Mouse (Mus musculus) frontal cortex, adult 2 months (tissue): Measurements from ENCODE around the gene Cacfd1. TPM values are rescaled to one million over a fixed set of nuclear protein-coding genes. Genes with fewer than 3 reads are reported as not detected.

ENCODE experiments used
- DNase-seq, 2 experiments: peaks; one replicate each; pipeline ENCODE4 v3.0.0; 2022; ENCODE audit warnings: low spot score in 1 of 2; ENCODE audit errors: extremely low spot score in 1 of 2
- polyA plus RNA-seq: library from polyadenylated mRNA; depleted of rRNA; stranded (reverse); fragments of >200 nt; gene quantifications from 2 replicates; pipeline ENCODE4 v1.2.3, GENCODE M21; 2012

Cacfd1 gene
- polyA plus RNA-seq, 1 experiment = 64.0 TPM

DNA sequence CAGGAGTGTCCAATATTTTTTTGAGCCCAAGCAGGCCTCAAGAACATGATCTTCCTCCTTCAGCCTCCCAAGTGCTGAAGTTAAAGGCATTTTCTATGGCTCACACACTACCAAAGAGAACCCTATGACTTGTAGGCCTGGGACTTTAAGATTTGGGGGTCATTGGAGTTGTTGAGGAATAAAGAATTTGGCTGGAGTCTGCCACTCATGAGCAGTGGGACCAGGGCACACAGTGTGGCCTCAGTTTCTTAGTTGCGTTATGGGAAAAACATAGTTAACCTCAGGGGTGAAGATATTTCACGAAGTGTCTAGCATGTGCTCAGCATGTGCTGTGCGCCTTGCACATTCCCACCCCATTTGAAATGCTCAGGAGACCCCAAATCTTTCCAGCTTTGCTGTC lies 16.6 kb downstream of the Cacfd1 start:
- no peak for DNase-seq

DNA sequence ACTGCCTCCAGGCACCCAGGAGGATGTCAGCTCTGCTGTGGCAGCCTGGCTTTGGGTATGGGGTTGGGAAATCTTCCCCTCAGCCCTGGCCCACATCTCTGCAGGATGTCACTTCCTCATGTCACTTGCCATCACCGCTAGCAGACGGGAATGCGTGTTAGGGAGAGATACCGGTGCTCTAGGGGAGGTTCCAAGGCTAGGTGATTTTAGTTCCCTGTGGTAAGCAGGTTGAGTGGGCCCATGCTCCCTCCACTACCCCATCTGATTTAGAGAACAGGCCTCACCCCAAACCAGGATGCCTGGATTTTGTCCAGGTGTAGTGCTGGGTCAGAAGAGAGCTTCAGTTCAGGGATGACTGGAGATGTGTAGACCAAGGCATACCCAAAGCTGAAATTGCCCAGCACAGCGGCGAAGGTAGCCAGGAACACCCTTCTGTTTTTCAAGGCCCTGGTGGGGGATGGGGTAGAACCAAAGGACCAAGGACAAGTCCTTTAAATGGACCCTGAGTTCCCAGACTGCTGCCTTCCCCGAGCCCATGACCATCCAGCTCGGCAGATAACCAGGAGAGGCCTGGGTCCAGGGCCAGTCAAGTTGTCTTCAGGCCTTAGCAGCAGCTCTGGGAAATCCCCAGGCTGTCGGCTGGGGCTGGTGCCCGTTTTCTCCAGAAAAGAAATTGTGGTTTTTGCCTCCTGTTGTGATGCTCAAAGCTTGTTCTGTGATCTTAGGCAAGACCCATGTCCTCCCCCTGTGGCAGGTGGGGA lies 17.3 kb downstream of the Cacfd1 start:
- DNase-seq = no peak

DNA sequence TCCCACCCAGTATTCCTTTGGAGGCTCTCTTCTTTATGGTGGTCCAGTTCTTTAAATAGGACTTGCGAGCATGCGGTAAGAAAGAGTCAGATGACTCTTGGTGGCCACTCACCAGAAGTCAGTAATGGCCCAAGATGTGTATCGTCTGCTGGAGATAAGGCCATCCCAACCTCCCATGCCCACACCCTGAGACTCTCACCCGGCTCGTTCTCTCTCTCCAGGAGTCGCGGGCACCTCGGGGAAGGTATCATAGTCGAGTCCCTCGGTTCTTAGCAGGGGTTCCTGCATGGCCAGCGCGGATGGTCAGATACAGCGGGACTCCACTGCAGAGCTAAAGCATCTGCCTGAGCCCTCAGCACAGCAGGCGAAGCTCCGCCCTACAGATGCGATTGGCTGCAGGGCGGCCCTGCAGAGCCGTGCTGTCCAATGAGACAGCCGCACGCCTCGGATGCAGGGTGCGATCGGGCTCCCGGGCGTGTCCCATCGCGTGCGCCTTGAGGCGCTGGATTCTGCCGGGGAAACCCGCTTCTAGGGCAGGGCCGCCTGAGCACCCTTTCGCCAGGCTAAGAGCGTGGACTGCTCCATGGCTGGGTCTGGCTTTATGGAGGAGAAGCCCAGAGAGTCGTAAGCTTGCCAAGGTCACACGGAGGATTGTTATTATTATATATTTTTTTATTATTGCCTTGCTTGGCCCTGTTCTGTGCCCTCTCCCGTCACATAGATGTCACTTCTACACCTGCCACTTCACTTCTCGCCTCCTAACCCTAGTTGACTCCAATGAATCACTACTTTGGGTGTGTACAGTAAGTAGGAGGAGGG lies 18.1 kb downstream of the Cacfd1 start, which contains the start of gene Slc2a6:
Slc2a6 (minus strand) TSS at position 381 of the 819 bp plus-strand sequence.
- DNase-seq = peak; percentile 83 to 93

DNA sequence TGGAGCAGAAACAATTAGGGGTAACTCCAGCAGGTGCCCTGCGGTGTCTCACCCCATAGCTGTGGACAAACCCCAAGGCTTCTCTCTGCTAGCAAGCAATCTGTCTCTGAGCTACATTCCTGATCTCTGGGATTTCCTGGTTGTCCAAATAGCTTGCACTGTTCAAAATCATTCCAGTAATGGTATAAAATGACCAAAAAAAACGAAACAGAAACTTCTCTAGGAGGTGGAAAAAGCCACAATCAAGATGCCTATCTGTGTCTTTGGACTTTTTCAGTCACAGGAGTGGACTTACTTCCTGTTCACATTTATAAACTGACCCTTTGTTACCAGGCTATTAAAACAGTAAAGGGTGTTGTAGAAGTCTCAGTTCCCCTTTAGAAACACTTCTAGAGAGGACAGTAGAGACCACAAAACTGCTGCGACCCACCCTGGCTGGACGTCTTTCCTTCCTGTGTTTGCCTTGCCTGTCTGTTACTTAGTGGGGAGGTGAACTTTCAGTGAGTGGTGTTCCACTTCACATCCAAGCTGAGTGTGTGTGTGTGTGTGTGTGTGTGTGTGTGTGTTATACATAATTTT lies 18.8 kb downstream of the Cacfd1 start:
- DNase-seq = no peak

DNA sequence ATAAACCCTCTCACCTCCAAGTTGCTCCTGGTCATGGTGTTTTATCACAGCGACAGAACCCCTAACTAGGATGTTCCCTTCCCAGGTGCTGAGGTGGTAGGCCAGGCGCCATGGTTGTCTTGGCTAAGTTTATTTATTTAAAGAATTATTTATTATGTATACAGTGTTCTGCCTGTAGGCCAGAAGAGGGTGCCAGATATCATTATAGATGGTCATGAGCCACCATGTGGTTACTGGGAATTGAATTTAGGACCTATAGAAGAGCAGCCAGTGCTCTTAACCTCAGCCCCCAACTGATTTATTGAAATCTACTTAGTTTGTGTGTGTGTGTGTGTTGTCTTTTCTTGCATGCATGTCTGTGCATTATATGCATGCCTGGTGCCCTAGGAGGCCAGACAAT lies 22.6 kb downstream of the Cacfd1 start:
- DNase-seq = no peak

DNA sequence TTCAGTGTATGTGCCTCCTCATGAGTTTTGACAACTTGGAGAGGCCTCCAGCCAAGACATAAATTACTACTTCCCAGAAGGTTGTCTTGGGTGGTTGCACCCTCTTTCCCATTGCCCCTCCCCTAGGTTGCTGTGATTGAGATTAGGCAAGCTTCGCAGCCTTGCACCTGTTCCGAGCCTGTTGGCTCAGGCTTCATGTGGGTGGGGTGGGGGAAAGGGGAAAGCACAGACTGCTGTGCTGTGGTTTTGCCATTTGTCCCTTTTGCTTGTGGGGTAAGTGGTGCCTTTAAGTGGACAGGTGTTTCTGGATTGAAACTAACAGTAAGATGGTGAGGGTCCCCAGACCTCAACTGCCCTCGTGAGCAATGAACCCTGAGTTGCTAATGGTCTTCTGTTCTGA lies 26.3 kb downstream of the Cacfd1 start:
- DNase-seq = no peak

DNA sequence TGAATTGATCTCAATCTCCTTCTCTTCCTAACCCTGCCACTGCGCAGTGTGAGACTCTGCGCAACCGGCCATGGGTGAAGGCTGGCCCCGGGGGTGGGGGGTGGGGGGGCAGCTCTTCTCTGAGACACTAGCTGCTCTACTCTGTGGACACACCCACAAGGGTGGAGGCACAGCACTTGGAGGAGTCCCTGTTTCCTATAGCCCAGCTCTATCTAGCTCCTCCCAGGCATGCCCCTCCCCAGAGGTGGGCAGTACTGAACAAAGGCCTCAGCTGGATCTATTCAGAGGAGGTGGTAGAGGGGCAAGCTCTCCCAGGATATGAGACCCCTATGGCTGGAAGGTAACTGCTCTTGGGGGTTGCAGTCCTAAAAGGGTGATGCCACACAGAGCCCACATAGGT lies 27.3 kb downstream of the Cacfd1 start:
- DNase-seq = no peak

DNA sequence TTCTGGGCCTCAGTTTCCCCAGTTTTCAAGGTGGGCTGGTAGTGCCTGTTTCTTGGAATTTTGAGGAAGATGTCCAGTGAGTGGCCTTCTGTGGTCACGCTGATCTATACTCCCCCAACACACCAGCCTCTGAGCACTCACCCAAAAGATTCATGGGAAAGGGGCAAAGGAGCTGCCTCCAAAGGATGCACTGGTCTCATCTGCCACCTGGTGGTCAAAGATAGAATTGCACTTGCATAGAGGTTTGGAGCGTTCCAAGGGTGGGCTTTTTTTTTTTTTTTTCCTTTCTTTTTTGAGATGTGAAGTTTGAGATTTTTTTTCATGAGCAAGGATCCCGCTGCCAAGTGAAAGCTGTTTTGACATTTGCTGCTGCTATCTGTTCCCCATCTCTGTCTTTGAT lies 28.9 kb downstream of the Cacfd1 start:
- DNase-seq = peak in 1 of 2 experiments; percentile 87

DNA sequence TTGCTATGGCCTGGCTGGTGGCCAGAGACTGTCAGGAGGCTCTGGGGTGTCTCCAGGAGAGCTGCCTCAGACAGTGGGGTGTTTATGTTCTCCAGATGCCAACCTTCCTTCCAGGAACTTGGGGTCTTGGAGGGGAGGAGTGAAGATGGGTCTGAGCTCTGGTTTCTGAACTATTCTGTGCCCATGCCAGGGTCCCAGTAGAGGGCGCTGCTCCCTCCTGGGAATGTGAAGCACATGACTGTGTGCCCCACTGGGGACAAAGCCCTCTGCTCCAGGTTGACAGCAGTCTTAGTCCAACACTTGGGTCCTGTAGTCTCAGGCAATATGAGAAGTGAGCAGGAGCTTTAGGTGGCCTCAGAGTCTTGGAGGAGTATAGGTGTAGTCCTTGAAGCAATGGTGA lies 29.6 kb downstream of the Cacfd1 start:
- DNase-seq = no peak

DNA sequence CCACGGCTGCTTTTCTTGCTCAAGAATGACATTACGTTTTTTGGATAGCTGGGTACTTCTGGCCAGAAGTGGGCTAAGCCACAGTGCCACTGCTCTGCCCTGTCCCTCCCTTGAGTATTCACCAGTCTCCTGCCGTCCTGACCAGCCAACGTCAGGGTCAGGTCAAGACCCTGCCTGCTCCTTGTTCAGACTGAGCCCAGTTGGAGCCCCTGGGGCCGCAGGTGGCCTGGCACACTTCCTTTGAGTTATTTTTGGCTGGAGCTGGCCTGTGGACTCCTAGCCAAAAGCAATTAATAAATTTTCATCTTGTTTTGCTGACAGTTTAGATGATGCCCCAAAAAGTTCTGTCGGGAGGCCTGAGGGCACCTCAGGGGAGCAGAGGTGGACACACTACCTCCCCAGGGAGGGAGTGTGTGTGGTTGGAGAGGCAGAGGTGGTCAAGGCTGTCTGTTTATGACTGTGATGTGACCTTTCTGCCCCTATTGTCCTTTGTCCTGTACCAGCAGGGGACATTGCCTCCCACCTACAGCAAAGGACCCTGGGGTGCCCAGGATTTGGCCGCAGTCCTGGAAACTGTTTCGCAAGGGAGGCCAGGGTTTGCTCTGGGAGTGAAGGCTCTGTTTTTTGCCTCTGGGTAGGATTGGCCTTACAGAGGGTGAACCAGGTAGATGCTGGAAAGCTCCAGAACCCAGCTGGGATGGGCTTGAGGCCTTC lies 32.6 kb downstream of the Cacfd1 start:
- DNase-seq = no peak

DNA sequence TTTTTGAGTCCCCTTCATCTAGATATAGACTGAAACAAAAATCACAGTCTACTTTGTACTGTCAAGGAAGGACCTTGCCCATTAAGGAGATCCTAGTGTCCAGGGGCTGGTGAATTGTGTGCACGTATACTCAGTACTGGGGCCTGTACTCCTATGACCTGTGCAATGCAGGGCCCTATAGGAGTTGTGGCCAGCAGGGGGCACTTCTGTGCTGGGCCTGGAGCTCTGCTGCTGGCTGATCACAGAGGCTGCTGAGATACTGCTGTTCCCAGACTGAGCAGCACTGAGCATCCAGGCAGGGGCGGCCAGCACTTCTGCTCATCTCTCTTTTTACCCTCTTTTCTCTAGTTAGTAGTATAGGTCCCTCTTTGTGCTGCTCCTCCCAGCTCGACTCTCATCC lies 33.7 kb downstream of the Cacfd1 start:
- peak; percentile 68 to 95 for DNase-seq

DNA sequence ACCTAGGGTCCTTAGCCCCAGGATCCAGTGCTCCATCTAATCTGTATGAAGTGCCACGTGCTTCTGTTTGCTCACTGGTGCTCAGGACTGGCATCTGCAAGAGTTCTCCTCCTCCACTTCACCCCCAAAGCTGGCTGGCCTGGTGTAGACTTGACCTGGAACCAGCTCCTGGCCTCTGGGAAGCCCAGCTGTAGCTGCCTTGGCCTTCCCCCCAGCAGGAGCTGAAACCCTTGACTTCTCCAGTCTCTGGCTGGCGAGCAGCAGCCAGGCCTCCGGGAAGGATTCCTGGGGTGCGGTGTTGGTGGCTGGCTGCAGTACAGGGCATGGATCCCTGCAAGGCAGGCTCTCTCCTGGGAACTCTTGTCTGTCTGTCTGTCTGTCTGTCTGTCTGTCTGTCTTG lies 34.4 kb downstream of the Cacfd1 start:
- DNase-seq = no peak

DNA sequence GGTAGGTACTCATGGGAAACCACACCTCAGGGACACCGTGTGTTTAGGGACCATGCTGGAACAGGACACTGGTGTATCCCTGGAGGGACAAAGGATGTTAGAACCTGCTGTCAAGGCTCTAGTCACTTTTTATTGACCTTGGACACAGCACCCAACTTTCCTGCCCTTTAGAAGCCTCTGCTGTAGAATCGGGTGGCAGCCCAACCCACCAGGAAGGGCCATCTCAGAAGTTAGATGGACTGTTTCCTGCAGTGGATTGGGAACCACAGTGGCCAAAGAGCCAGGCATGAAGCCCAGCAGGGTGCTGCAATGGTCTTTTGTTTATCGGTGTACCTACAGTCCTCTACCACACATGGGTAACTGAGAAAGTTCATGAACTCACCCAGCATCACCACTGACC lies 34.9 kb downstream of the Cacfd1 start:
- DNase-seq = no peak

DNA sequence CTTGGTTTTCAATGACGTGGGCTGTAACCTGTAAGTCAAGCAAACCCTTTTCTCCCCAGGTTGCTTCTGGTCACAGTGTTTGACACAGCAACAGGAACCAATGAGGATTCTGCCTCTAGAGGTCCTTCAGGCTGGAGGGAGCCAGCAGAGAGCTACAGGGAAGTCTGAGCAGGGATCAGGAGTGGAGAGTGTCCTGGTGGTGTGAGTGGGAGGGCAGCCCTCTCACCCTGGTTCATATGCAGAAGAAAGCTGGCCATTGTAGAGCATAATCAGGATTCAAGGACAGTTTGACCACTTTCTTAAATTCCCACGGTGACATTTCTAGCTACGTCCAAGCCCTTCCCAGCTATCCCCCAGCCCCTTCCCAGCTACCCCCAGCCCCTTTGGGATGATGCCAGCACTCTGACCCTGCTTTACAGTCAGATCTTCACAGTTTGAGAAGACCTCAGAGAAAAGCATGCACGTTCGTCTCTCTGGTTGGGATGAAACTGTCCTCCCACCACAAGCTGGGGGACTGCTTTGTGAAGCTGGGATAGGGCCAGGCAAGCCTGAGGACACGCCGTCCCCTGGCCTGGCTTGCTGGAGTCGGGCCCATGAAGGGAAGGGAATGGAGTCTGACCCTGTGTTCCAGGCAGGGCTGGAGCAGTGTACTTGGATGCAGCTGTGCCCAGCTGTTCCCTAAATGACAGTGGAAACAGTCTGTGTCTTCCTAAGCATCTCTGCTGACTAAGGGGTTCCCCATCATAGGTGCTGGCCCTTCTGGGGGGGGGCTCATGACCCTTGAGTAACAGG lies 36.4 kb downstream of the Cacfd1 start:
- DNase-seq = no peak

DNA sequence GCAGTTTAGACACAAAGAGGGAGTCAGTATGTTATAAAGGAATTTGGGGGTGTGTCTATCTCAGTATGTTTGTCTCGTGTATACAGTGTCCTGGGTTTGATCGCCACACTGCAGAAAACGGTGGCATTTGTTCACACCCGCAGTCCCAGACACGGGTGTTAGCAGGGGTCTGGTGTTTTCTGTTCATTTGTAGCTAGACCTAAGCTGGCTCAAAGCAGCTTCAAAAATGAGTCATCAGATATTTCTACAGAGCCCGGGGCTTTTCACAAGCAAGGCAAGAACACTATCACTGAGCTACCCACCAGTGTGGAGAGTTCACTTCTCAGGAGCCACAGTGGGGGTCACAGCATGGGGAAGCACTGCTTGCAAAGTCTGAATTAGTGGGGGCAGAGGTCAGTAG lies 39.7 kb downstream of the Cacfd1 start:
- no peak for DNase-seq

DNA sequence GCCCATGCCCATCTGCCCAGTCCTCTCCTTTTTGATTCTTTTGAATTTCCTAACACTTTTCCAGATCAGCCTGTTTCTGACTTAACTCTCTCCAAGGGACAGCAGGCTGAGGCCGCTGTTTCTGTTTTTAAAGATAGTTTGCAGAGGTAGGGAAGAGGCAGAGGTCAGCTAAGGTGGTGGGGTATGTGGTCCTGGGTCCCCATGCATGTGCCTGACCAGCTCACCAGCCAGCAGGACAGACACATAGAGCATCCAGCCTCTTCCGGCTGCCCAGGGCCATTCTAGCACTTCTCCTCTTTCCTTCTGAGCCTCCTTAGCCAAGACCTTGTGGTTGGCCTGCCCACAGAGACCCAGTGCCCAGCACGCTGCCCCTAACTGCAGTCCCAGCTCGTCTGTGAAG lies 48.5 kb downstream of the Cacfd1 start:
- no peak for DNase-seq

DNA sequence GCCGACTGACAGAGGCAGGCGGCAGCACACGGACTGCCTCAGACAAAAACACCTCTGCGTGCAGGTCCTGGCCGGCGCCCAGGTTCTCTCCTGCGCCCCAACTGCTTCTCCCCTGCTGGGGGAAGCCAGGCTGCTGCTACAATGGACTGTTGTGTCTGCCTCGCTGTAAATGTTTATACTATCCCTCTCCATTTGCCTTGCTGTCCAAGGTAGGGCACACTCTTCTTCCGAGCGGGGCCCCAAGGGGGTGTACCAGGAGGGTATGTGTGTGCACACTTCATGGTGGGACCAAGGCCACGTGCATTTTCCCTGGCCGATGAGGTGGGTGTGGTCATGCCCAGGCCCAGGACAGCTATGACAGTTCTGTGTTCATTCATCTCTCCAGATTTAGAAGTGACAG lies 49.0 kb downstream of the Cacfd1 start:
- no peak for DNase-seq

DNA sequence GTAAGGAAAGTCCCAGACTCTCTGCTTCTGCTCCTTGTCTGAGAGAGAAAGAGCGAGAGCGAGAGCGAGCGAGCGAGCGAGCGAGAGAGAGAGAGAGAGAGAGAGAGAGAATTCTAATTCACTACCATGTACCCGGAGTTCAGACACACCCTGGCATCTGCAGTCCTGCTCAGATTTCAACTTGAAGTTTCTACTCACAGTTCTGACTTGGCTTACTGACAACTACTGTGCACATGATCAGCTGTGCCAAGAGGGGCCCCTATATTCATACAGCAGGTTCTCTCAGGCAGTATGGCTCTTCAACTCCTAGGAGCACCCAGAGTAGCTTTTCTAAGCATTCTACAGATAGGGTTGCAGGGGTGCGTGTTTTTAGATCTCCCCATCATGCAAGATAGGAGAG lies 49.5 kb downstream of the Cacfd1 start:
- DNase-seq = no peak

DNA sequence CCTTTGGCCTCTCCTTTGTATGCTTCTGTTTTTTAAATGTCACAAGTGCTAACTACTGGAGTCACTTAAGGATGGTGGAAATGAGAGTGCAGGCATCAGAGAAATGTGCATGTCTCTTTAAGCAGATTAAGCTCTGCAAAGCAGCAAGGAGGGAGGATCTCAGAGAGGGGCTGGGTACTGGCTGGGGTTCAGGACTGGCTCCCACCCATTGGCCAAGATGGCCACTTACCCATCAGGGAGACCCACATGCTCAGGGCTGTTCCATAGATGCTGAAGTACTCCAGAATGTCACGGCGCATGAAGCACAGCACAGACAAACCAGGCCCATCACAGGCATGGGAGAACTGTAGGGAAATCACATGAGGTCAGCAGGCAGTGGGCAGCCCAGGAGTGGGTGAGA lies 57.4 kb downstream of the Cacfd1 start:
- DNase-seq = no peak

DNA sequence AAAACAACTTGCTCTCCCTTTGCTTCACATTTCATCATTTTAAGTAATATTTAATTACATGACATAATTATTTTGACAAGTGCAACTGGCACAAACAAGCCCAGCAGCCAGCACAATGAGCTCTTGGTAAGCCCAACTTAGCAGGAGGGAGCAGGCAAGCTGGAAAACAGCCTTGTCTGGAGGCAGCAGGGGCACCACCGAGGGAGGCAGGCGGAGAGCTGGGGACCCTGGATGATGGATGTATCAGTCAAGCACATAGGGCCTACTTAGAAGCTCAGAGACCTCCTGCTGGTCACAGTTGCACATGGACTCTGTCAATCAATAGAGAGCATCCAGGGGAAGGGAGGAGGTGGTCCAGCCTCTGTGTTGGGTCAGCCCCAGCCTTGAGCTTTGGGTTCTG lies 58.3 kb downstream of the Cacfd1 start:
- no peak for DNase-seq
